ENCODE assay signal across 8 mouse cellular contexts in the genomic region with DNA sequence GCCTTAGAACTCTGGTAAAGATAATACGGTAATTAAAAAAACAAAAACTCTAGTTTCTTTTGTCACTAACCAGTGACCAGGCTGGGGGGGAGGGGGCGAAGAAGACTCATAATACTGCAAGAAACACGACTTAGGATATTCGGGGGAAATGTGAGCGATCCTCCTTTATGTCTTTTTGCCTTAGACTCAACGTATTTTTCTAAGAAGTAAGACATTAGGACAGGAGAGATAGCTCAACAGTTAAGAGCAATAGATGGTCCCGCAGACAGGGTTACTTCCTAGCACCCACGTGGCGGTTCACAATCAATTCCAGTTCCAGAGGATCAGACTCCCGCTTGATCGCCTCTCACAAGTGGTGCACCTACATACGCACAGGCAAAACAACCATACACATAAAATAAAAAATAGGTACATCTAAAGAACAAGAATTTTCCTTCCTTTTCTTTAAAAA. TPM values are rescaled to one million over a fixed set of nuclear protein-coding genes. Genes with fewer than 3 reads are reported as not detected.
DNase-seq lines count a peak whose midpoint lies in the region; ATAC-seq and TF ChIP-seq lines count a peak whose summit lies in the region.

No protein-coding gene starts in this region.

- peaks cover 27% of the 10 kb centered on the region for H3K4me1 ChIP-seq in heart, embryonic 13.5 days
- peaks cover 0 to 30% of the 10 kb centered on the region in 2 experiments; a peak in 3 of 4 replicates for H3K4me1 ChIP-seq in CH12.LX (ENCODE audit: control insufficient read depth in 1 of 2, insufficient read depth in 2 of 2)
- peaks cover 31% of the 10 kb centered on the region for H3K4me1 ChIP-seq in liver, embryonic 13.5 days (replicated peaks)

- in situ Hi-C loops in CH12.LX (cut with MboI; ENCODE audit: low pct_ligation_motif_present, low pct_unique_long_range_greater_than_20kb, low sequenced_read_pairs) = loop anchor here (5.0 kb wide), 1 partner anchor 36 kb away; no protein-coding TSS in a partner anchor

- TF ChIP-seq POLR2A in CH12.LX (IDR thresholded peaks at IDR 0.05; ENCODE audit: low read depth, low read length) = no peak

- WGBS in heart, embryonic 13.5 days = 2% methylated on average over 12 of the region's 12 CpGs
- WGBS in liver, embryonic 13.5 days (ENCODE audit: insufficient replicate concordance) = under 1% methylated on average over 12 of the region's 12 CpGs

- TF ChIP-seq CTCF in CH12.LX (conservative IDR thresholded peaks at IDR 0.05 in 1 of 2, IDR thresholded peaks at IDR 0.05 in 1 of 2; ENCODE audit: low read depth in 2 of 2, low read length in 2 of 2) = no peak

- peak overlapping the region; percentile 67 for H3K4me3 ChIP-seq in heart, embryonic 13.5 days
- H3K4me3 ChIP-seq in CH12.LX (replicated peaks in 1 of 3; ENCODE audit: low read depth in 2 of 3, low read length in 2 of 3, poor library complexity in 1 of 3) = peak overlapping the region; percentile 52 to 98 (median 67)
- H3K4me3 ChIP-seq in liver, embryonic 13.5 days (replicated peaks) = peak overlapping the region; percentile 89

- H3K27ac ChIP-seq in heart, embryonic 13.5 days (replicated peaks) = peak overlapping the region; percentile 95
- H3K27ac ChIP-seq in CH12.LX (ENCODE audit: insufficient read depth, low read depth) = peak overlapping the region; percentile 51; the same call in 1 of the 2 replicates
- H3K27ac ChIP-seq in liver, embryonic 13.5 days = peak overlapping the region; percentile 95

- H3K9me3 ChIP-seq in heart, embryonic 13.5 days = no peaks in the 10 kb centered on the region
- H3K9me3 ChIP-seq in CH12.LX (replicated peaks; ENCODE audit: low read length) = no peaks in the 10 kb centered on the region
- H3K9me3 ChIP-seq in liver, embryonic 13.5 days (replicated peaks) = no peaks in the 10 kb centered on the region

- peak overlapping the region; percentile 81 for H3K9ac ChIP-seq in heart, embryonic 13.5 days
- H3K9ac ChIP-seq in CH12.LX (ENCODE audit: insufficient read depth, low read depth) = peak overlapping the region; percentile 86
- peak overlapping the region; percentile 77 for H3K9ac ChIP-seq in liver, embryonic 13.5 days

- no peak for DNase-seq in heart, adult 8-10 months (ENCODE audit: low spot score)
- peak; percentile 55 for DNase-seq in CH12.LX (ENCODE audit: extremely low read depth)
- no peak for DNase-seq in liver, embryonic 13.5 days
- DNase-seq in frontal cortex, postnatal 25 days (ENCODE audit: low spot score in 2 of 2) = no peak
- DNase-seq in ovary, adult 18-20 months (ENCODE audit: low spot score) = no peak
- no peak for DNase-seq in layer of hippocampus, postnatal 25 days (ENCODE audit: extremely low spot score in 1 of 2, low spot score in 1 of 2)

- peaks cover 23% of the 10 kb centered on the region for H3K36me3 ChIP-seq in heart, embryonic 13.5 days
- peaks cover 19 to 38% of the 10 kb centered on the region in 2 experiments for H3K36me3 ChIP-seq in CH12.LX (replicated peaks in 1 of 2; ENCODE audit: control insufficient read depth in 1 of 2, insufficient read depth in 1 of 2, low read length in 1 of 2)
- peaks cover 23% of the 10 kb centered on the region for H3K36me3 ChIP-seq in liver, embryonic 13.5 days

- no peak for TF ChIP-seq EP300 in CH12.LX (IDR thresholded peaks at IDR 0.05; ENCODE audit: low read length)

- H3K4me2 ChIP-seq in heart, embryonic 13.5 days = peak overlapping the region; percentile 86
- peak overlapping the region; percentile 100 for H3K4me2 ChIP-seq in CH12.LX (ENCODE audit: insufficient read depth, low read depth, poor library complexity, severe bottlenecking)
- H3K4me2 ChIP-seq in liver, embryonic 13.5 days = peak overlapping the region; percentile 85

- H3K27me3 ChIP-seq in heart, embryonic 13.5 days (replicated peaks) = no peaks in the 10 kb centered on the region
- no peaks in the 10 kb centered on the region for H3K27me3 ChIP-seq in CH12.LX (replicated peaks)
- no peaks in the 10 kb centered on the region for H3K27me3 ChIP-seq in liver, embryonic 13.5 days

- dilution Hi-C loops in CH12.LX (cut with MboI; ENCODE audit: extremely low pct_ligation_motif_present, extremely low pct_unique_long_range_greater_than_20kb, low sequenced_read_pairs) = no loop called here

- ATAC-seq in heart, embryonic 13.5 days (ENCODE audit: extremely low read depth, insufficient number of reproducible peaks, low FRiP score, low TSS enrichment) = no peak; the same call in 1 of the 2 replicates
- ATAC-seq in erythroid progenitor cell, adult 5-6 weeks (replicated peaks; ENCODE audit: low FRiP score, poor library complexity, severe bottlenecking) = 0 out of 2 replicates have a peak, but pooled peaks have one; percentile 18
- ATAC-seq in liver, embryonic 13.5 days (ENCODE audit: low read depth) = no peak

- no peak for TF ChIP-seq RAD21 in CH12.LX (IDR thresholded peaks at IDR 0.05; ENCODE audit: low read depth, low read length)

- H3K79me2 ChIP-seq in CH12.LX (replicated peaks; ENCODE audit: control insufficient read depth, extremely low read depth, insufficient read depth, poor library complexity, severe bottlenecking) = peaks cover 41% of the 10 kb centered on the region

TF ChIP-seq in CH12.LX, 34 proteins besides CTCF, POLR2A, EP300 and RAD21 (continues in another document):
- TF ChIP-seq ZKSCAN1 (IDR thresholded peaks at IDR 0.05; ENCODE audit: borderline replicate concordance, low read depth, low read length) = no peak
- TF ChIP-seq RCOR1 (conservative IDR thresholded peaks at IDR 0.05; ENCODE audit: low read depth, low read length) = no peak
- TF ChIP-seq USF1 (IDR thresholded peaks at IDR 0.05; ENCODE audit: low read depth, low read length) = peak; percentile 18; the same call in 1 of the 2 replicates
- TF ChIP-seq BHLHE40 (IDR thresholded peaks at IDR 0.05; ENCODE audit: low read depth, low read length) = peak; percentile 34; the same call in 1 of the 2 replicates
- TF ChIP-seq MYC (IDR thresholded peaks at IDR 0.05; ENCODE audit: low read depth, low read length) = peak; percentile 99
- no peak for TF ChIP-seq JUN (IDR thresholded peaks at IDR 0.05; ENCODE audit: insufficient read depth, low read depth, low read length)

RNA-seq across cellular contexts. Expression of a gene that starts 0.7 kb away (rescaled TPM):
- polyA plus RNA-seq in heart, embryonic 13.5 days (2015; fragmentation: Nextera tagmentation; extraction: Ambion mirVana) = 13.7 and 14.9 TPM in 2 replicates
- total RNA-seq in heart, adult 8-10 months (2022) = 10 to 100 TPM in 1 of 4 experiments, 1 to 10 TPM in 3; 5.6 to 12.0 (median 7.5) TPM
- 9.3 and 9.5 TPM in 2 replicates for total RNA-seq in CH12.LX (2012; rRNA removed)
- 4.4 and 6.7 TPM in 2 replicates for total RNA-seq in CH12.LX (2014; rRNA removed)
- 9.1 and 11.3 TPM in 2 replicates for polyA plus RNA-seq in CH12.LX (2012; ENCODE audit: insufficient read length, low read depth)
- total RNA-seq in erythroid progenitor cell, adult 5-6 weeks (2015; ENCODE audit: low replicate concordance) = not detected in 2 replicates
- total RNA-seq in erythroid progenitor cell, adult 5-6 weeks (2017; ENCODE audit: low replicate concordance) = not detected in 2 replicates
- 6.3 and 6.9 TPM in 2 replicates for polyA plus RNA-seq in liver, embryonic 13.5 days (2015; fragmentation: Nextera tagmentation; extraction: Ambion mirVana)
- 10 to 100 TPM in 1 of 2 experiments, 1 to 10 TPM in 1; 3.2 to 10.5 TPM for total RNA-seq in layer of hippocampus, postnatal 25 days (2021)

RNA-seq across cellular contexts. Expression of a gene that starts 0.8 kb away (rescaled TPM):
- 400 and 448 TPM in 2 replicates for polyA plus RNA-seq in heart, embryonic 13.5 days (2015; fragmentation: Nextera tagmentation; extraction: Ambion mirVana)
- total RNA-seq in heart, adult 8-10 months (2022) = 100 to 1,000 TPM; 146 to 187 (median 164) TPM
- 755 and 1,009 TPM in 2 replicates for total RNA-seq in CH12.LX (2012; rRNA removed)
- 742 and 817 TPM in 2 replicates for total RNA-seq in CH12.LX (2014; rRNA removed)
- polyA plus RNA-seq in CH12.LX (2012; ENCODE audit: insufficient read length, low read depth) = 546 and 579 TPM in 2 replicates
- 105 and 118 TPM in 2 replicates for total RNA-seq in erythroid progenitor cell, adult 5-6 weeks (2015; ENCODE audit: low replicate concordance)
- total RNA-seq in erythroid progenitor cell, adult 5-6 weeks (2017; ENCODE audit: low replicate concordance) = 43.0 and 53.2 TPM in 2 replicates
- 376 and 404 TPM in 2 replicates for polyA plus RNA-seq in liver, embryonic 13.5 days (2015; fragmentation: Nextera tagmentation; extraction: Ambion mirVana)
- total RNA-seq in layer of hippocampus, postnatal 25 days (2021) = 100 to 1,000 TPM; 165 to 199 TPM

RNA-seq across cellular contexts. Expression of a gene that starts 9.1 kb away (rescaled TPM):
- 0.79 TPM in 1 of 2 replicates, not detected in the other for polyA plus RNA-seq in heart, embryonic 13.5 days (2015; fragmentation: Nextera tagmentation; extraction: Ambion mirVana)
- total RNA-seq in heart, adult 8-10 months (2022) = under 1 TPM in 3 of 4 experiments, not detected in 1; 0.25 to 0.44 (median 0.29) TPM
- total RNA-seq in CH12.LX (2012; rRNA removed) (0.08 TPM in 1 of 2 replicates, not detected in the other), CH12.LX (2014; rRNA removed) (not detected in 2 replicates)
- not detected in 2 replicates for polyA plus RNA-seq in CH12.LX (2012; ENCODE audit: insufficient read length, low read depth)
- not detected in 2 replicates for total RNA-seq in erythroid progenitor cell, adult 5-6 weeks (2015; ENCODE audit: low replicate concordance)
- not detected in 2 replicates for total RNA-seq in erythroid progenitor cell, adult 5-6 weeks (2017; ENCODE audit: low replicate concordance)
- polyA plus RNA-seq in liver, embryonic 13.5 days (2015; fragmentation: Nextera tagmentation; extraction: Ambion mirVana) = 1.3 TPM in 1 of 2 replicates, not detected in the other
- total RNA-seq in layer of hippocampus, postnatal 25 days (2021) = not detected

RNA-seq across cellular contexts. Expression of a gene that starts 28.7 kb away (rescaled TPM):
- polyA plus RNA-seq in heart, embryonic 13.5 days (2015; fragmentation: Nextera tagmentation; extraction: Ambion mirVana) = 160 and 173 TPM in 2 replicates
- total RNA-seq in heart, adult 8-10 months (2022) = 10 to 100 TPM; 74.5 to 85.8 (median 82.1) TPM
- total RNA-seq in CH12.LX (2012; rRNA removed) = 67.4 and 75.6 TPM in 2 replicates
- total RNA-seq in CH12.LX (2014; rRNA removed) = 37.8 and 42.7 TPM in 2 replicates
- 134 and 163 TPM in 2 replicates for polyA plus RNA-seq in CH12.LX (2012; ENCODE audit: insufficient read length, low read depth)
- total RNA-seq in erythroid progenitor cell, adult 5-6 weeks (2015; ENCODE audit: low replicate concordance) = 17.7 and 47.4 TPM in 2 replicates
- total RNA-seq in erythroid progenitor cell, adult 5-6 weeks (2017; ENCODE audit: low replicate concordance) = 5.0 and 10.4 TPM in 2 replicates
- 89.4 and 92.9 TPM in 2 replicates for polyA plus RNA-seq in liver, embryonic 13.5 days (2015; fragmentation: Nextera tagmentation; extraction: Ambion mirVana)
- 10 to 100 TPM; 77.5 to 97.5 TPM for total RNA-seq in layer of hippocampus, postnatal 25 days (2021)

RNA-seq across cellular contexts. Expression of a gene that starts 39.8 kb away (rescaled TPM):
- polyA plus RNA-seq in heart, embryonic 13.5 days (2015; fragmentation: Nextera tagmentation; extraction: Ambion mirVana) = 1.6 TPM in 2 replicates
- 1 to 10 TPM; 1.6 to 4.0 (median 2.0) TPM for total RNA-seq in heart, adult 8-10 months (2022)
- 3.2 and 3.4 TPM in 2 replicates for total RNA-seq in CH12.LX (2012; rRNA removed)
- 1.0 and 1.6 TPM in 2 replicates for total RNA-seq in CH12.LX (2014; rRNA removed)
- polyA plus RNA-seq in CH12.LX (2012; ENCODE audit: insufficient read length, low read depth) = 3.5 and 3.7 TPM in 2 replicates
- not detected in 2 replicates for total RNA-seq in erythroid progenitor cell, adult 5-6 weeks (2015; ENCODE audit: low replicate concordance)
- total RNA-seq in erythroid progenitor cell, adult 5-6 weeks (2017; ENCODE audit: low replicate concordance) = 1.2 and 1.8 TPM in 2 replicates
- 1.5 TPM in 2 replicates for polyA plus RNA-seq in liver, embryonic 13.5 days (2015; fragmentation: Nextera tagmentation; extraction: Ambion mirVana)
- total RNA-seq in layer of hippocampus, postnatal 25 days (2021) = 1 to 10 TPM; 1.3 to 1.4 TPM

Comparison
In these comparisons a context has a peak if more than half of its experiments do, and no peak if none do; other contexts are left out.
1. RNA of a gene that starts 0.7 kb away (total RNA-seq): 3.2 to 10.5 TPM in layer of hippocampus, postnatal 25 days, 4.4 to 9.5 TPM in CH12.LX and 5.6 to 12.0 TPM in heart, adult 8-10 months; not detected in erythroid progenitor cell, adult 5-6 weeks; every median in the first group is over 4 times any median in the second.
2. Peak in every context shown above with its lines, with median percentiles within 50 percentile points of each other: H3K27ac ChIP-seq, H3K4me2 ChIP-seq, H3K4me3 ChIP-seq and H3K9ac ChIP-seq.